Mouse (Mus musculus) liver, embryonic 14.5 days (tissue): ENCODE measurements around the gene Cadm2. TPM values are rescaled to one million over a fixed set of nuclear protein-coding genes. Genes with fewer than 3 reads are reported as not detected.

Source experiments
- ATAC-seq: fragments of 200-750 bp; cut with Nextera tagmentation; 2 replicates; pipeline ENCODE4 v1.8.0; 2017; ENCODE audit warnings: moderate number of reproducible peaks, mild to moderate bottlenecking, moderate library complexity; ENCODE audit not compliant: insufficient read depth
- DNase-seq, 3 experiments: peaks; one replicate each; pipeline ENCODE4 v3.0.0-alpha.2; 2012 to 2013; ENCODE audit warnings: low read depth in 3 of 3, low spot score in 3 of 3
- H3K27ac ChIP-seq: fragments of 300-500 bp; sonication (generic); 2 replicates; pipeline ENCODE4 v1.5.1; 2014; ENCODE audit warnings: moderate library complexity, mild to moderate bottlenecking, control low read depth, inconsistent platforms
- H3K27me3 ChIP-seq: fragments of 300-500 bp; sonication (generic); 2 replicates; pipeline ENCODE4 v1.6.1; 2014; ENCODE audit warnings: mild to moderate bottlenecking, low read length, moderate library complexity; ENCODE audit not compliant: control insufficient read depth, insufficient read depth
- H3K36me3 ChIP-seq: fragments of 300-500 bp; sonication (generic); replicated peaks from 2 replicates; pipeline ENCODE4 v1.6.1; 2014; ENCODE audit warnings: low read depth; ENCODE audit not compliant: control insufficient read depth, insufficient read depth
- H3K4me1 ChIP-seq, 2 experiments: fragments of 200-500 bp in 1 of 2; fragments of 300-500 bp in 1 of 2; sonication (generic) in 1 of 2; replicated peaks; 2 replicates each; pipeline ENCODE4 v1.6.1; 2012 to 2014; ENCODE audit warnings: antibody characterized with exemption in 1 of 2, inconsistent platforms in 1 of 2, low read length in 1 of 2; ENCODE audit not compliant: control insufficient read depth in 2 of 2, insufficient read depth in 2 of 2
- H3K4me2 ChIP-seq: fragments of 300-500 bp; sonication (generic); 2 replicates; pipeline ENCODE4 v1.6.1; 2014; ENCODE audit warnings: low read depth, mild to moderate bottlenecking, control low read depth, moderate library complexity
- H3K4me3 ChIP-seq, 2 experiments: fragments of 200-500 bp in 1 of 2; fragments of 300-500 bp in 1 of 2; sonication (generic) in 1 of 2; 2 replicates each; pipeline ENCODE4 v1.5.1; 2012 to 2014; ENCODE audit warnings: low read depth in 2 of 2, low read length in 2 of 2, mild to moderate bottlenecking in 2 of 2, control low read depth in 1 of 2, inconsistent platforms in 1 of 2, moderate library complexity in 1 of 2; ENCODE audit not compliant: insufficient read depth in 1 of 2
- H3K9ac ChIP-seq: fragments of 300-500 bp; sonication (generic); replicated peaks from 2 replicates; pipeline ENCODE4 v1.6.1; 2014; ENCODE audit warnings: mild to moderate bottlenecking, control low read depth, moderate library complexity
- H3K9me3 ChIP-seq: fragments of 300-500 bp; sonication (generic); 2 replicates; pipeline ENCODE4 v1.6.1; 2016; ENCODE audit warnings: low read length, mixed read lengths; ENCODE audit not compliant: control insufficient read depth
- CTCF ChIP-seq: IDR thresholded peaks from 2 replicates; pipeline ENCODE4 v1.5.1; 2016; ENCODE audit warnings: antibody characterized with exemption, low read depth, control low read depth
- EP300 ChIP-seq: IDR thresholded peaks from 2 replicates; pipeline ENCODE4 v1.6.1; 2016; ENCODE audit warnings: antibody characterized with exemption, low read depth
- WGBS: fragments of 180-500 bp; shearing (Covaris S2); extraction: QIAGEN DNeasy Blood & Tissue Kit; methylation state at CpG from one replicate; pipeline ENCODE4 v1.1.7; 2014; ENCODE audit not compliant: insufficient replicate concordance; 5-methylcytosine and 5-hydroxymethylcytosine counted together
- polyA plus RNA-seq, 2 experiments: library from polyadenylated mRNA; depleted of rRNA in 1 of 2; stranded (reverse) in 1 of 2; unstranded in 1 of 2; fragments of >200 nt; fragmentation: Nextera tagmentation in 1 of 2; extraction: Ambion mirVana in 1 of 2; gene quantifications; 2 replicates each; pipeline versions ENCODE4 v1.2.1 to v1.2.3; 2012 to 2014

Gene Cadm2
- polyA plus RNA-seq, 2 experiments, result 0.06 TPM; not detected in 1

- TF ChIP-seq CTCF, result no peak
- no peak for TF ChIP-seq EP300
- Histone ChIP-seq H3K4me3 (no peak overlapping the region), H3K27me3 (no peaks in the 10 kb centered on the region), H3K27ac (no peak overlapping the region), H3K9ac (no peak overlapping the region), H3K4me2 (no peak overlapping the region), H3K9me3 (no peaks in the 10 kb centered on the region), H3K36me3 (no peaks in the 10 kb centered on the region), H3K4me1 (no peaks in the 10 kb centered on the region)
- 67% methylated on average over 4 of the region's 4 CpGs for whole genome bisulfite sequencing
- no peak for ATAC-seq
- DNase-seq, result no peak
Observed at GRCm38 (mm10) chr16:66768684-66769389, 851.9 kb downstream of the Cadm2 start.

GRCm38 (mm10) chr16:66761546-66762473 lies 858.9 kb downstream of the Cadm2 start:
- Histone ChIP-seq H3K27me3 (no peaks in the 10 kb centered on the region), H3K27ac (no peak overlapping the region), H3K9me3 (no peaks in the 10 kb centered on the region), H3K36me3 (no peaks in the 10 kb centered on the region), H3K9ac (no peak overlapping the region), H3K4me1 (no peaks in the 10 kb centered on the region), H3K4me3 (no peak overlapping the region), H3K4me2 (no peak overlapping the region)
- ATAC-seq (no peak), DNase-seq (no peak)
- no peak for TF ChIP-seq EP300
- TF ChIP-seq CTCF, result no peak

GRCm38 (mm10) chr16:66748533-66748932 lies 872.2 kb downstream of the Cadm2 start:
- H3K9me3 ChIP-seq, result no peaks in the 10 kb centered on the region
- H3K36me3 ChIP-seq, result no peaks in the 10 kb centered on the region
- no peak overlapping the region for H3K4me3 ChIP-seq
- TF ChIP-seq CTCF (no peak), EP300 (no peak)
- 58% methylated on average over 2 of the region's 2 CpGs for WGBS
- DNase-seq (no peak), ATAC-seq (no peak)
- H3K27me3 ChIP-seq, result no peaks in the 10 kb centered on the region
- H3K4me1 ChIP-seq, result no peaks in the 10 kb centered on the region
- no peak overlapping the region for H3K27ac ChIP-seq
- H3K9ac ChIP-seq, result no peak overlapping the region
- no peak overlapping the region for H3K4me2 ChIP-seq

GRCm38 (mm10) chr16:66731212-66731611 lies 889.5 kb downstream of the Cadm2 start:
- Histone ChIP-seq H3K36me3 (no peaks in the 10 kb centered on the region), H3K4me1 (no peaks in the 10 kb centered on the region), H3K9me3 (no peaks in the 10 kb centered on the region), H3K27me3 (no peaks in the 10 kb centered on the region), H3K27ac (no peak overlapping the region), H3K4me2 (no peak overlapping the region), H3K9ac (no peak overlapping the region), H3K4me3 (no peak overlapping the region)
- TF ChIP-seq CTCF (no peak), EP300 (no peak)
- DNase-seq (no peak), ATAC-seq (no peak)
- 46% methylated on average over 3 of the region's 3 CpGs for WGBS

- H3K4me1 ChIP-seq, result no peaks in the 10 kb centered on the region
- no peak overlapping the region for H3K27ac ChIP-seq
- no peaks in the 10 kb centered on the region for H3K9me3 ChIP-seq
- no peak for TF ChIP-seq EP300
- no peak for TF ChIP-seq CTCF
- H3K4me3 ChIP-seq, result no peak overlapping the region
- WGBS, result 57% methylated on average over 3 of the region's 3 CpGs
- no peak overlapping the region for H3K4me2 ChIP-seq
- ATAC-seq (no peak), DNase-seq (no peak)
- H3K27me3 ChIP-seq, result no peaks in the 10 kb centered on the region
- no peak overlapping the region for H3K9ac ChIP-seq
- no peaks in the 10 kb centered on the region for H3K36me3 ChIP-seq
Observed at GRCm38 (mm10) chr16:66706476-66706875, 914.2 kb downstream of the Cadm2 start.
